7 mouse cellular contexts compared by ENCODE assay signal in genomic region chr11:88693002-88693769, GRCm38 (mm10). TPM values are rescaled to one million over a fixed set of nuclear protein-coding genes. Genes with fewer than 3 reads are reported as not detected.
A peak's percentile ranks its signal among the peaks of the same experiment; 100 is the strongest.
DNase-seq lines count a peak whose midpoint lies in the region; ATAC-seq and TF ChIP-seq lines count a peak whose summit lies in the region.

No protein-coding gene starts in this region.

- peaks cover 57% of the 10 kb centered on the region for H3K4me1 ChIP-seq in stomach, embryonic 14.5 days (ENCODE audit: control insufficient read depth, insufficient read depth, low read length)
- 0 out of 2 replicates have a peak, but pooled peaks cover 9% of the 10 kb centered on the region for H3K4me1 ChIP-seq in stomach, postnatal 0 days (replicated peaks; ENCODE audit: control insufficient read depth, insufficient read depth)
- peaks cover 64% of the 10 kb centered on the region for H3K4me1 ChIP-seq in forebrain, embryonic 11.5 days (replicated peaks; ENCODE audit: control insufficient read depth, insufficient read depth, low read length)

- ATAC-seq in stomach, embryonic 14.5 days (ENCODE audit: insufficient number of reproducible peaks, insufficient read depth, low FRiP score, low read depth): no peak
- no peak for ATAC-seq in stomach, postnatal 0 days (ENCODE audit: low FRiP score, low TSS enrichment)
- ATAC-seq in forebrain, embryonic 11.5 days (replicated peaks; ENCODE audit: low FRiP score): peak; percentile 23
- no peak for ATAC-seq in megakaryocyte, adult 5-6 weeks (ENCODE audit: poor library complexity, severe bottlenecking)

- DNase-seq in stomach, postnatal 0 days (ENCODE audit: low spot score): no peak
- DNase-seq in forebrain, embryonic 11.5 days (ENCODE audit: low spot score): peak; percentile 70
- DNase-seq in kidney, postnatal 25 days: peak; percentile 27 to 63
- DNase-seq in right cerebral cortex, postnatal 25 days: no peak
- DNase-seq in lung, postnatal 14 days: no peak

- WGBS in stomach, embryonic 14.5 days: 56% methylated on average over 13 of the region's 13 CpGs
- WGBS in stomach, postnatal 0 days: 59% methylated on average over 13 of the region's 13 CpGs
- 23% methylated on average over 13 of the region's 13 CpGs for WGBS in forebrain, embryonic 11.5 days

- peak overlapping the region; percentile 44; the same call in 1 of the 2 replicates for H3K27ac ChIP-seq in stomach, embryonic 14.5 days (ENCODE audit: low read length)
- H3K27ac ChIP-seq in stomach, postnatal 0 days (replicated peaks): no peak overlapping the region
- peak overlapping the region; percentile 62 for H3K27ac ChIP-seq in forebrain, embryonic 11.5 days (ENCODE audit: low read depth, low read length)

- no peaks in the 10 kb centered on the region; the same call in 1 of the 2 replicates for H3K36me3 ChIP-seq in stomach, embryonic 14.5 days (ENCODE audit: control insufficient read depth, insufficient read depth, low read length)
- no peaks in the 10 kb centered on the region; the same call in 1 of the 2 replicates for H3K36me3 ChIP-seq in stomach, postnatal 0 days (ENCODE audit: control insufficient read depth, insufficient read depth, low read length)
- H3K36me3 ChIP-seq in forebrain, embryonic 11.5 days (ENCODE audit: control insufficient read depth, insufficient read depth, low read length): no peaks in the 10 kb centered on the region; the same call in 1 of the 2 replicates

- H3K9me3 ChIP-seq in stomach, embryonic 14.5 days (ENCODE audit: control insufficient read depth, low read depth, low read length): no peaks in the 10 kb centered on the region
- no peaks in the 10 kb centered on the region for H3K9me3 ChIP-seq in stomach, postnatal 0 days (ENCODE audit: control insufficient read depth, low read length)
- no peaks in the 10 kb centered on the region for H3K9me3 ChIP-seq in forebrain, embryonic 11.5 days (ENCODE audit: control insufficient read depth, low read length)

- H3K9ac ChIP-seq in stomach, embryonic 14.5 days (replicated peaks; ENCODE audit: low read depth, low read length): 0 out of 2 replicates have a peak overlapping the region, but pooled peaks have one; percentile 2
- H3K9ac ChIP-seq in stomach, postnatal 0 days (ENCODE audit: low read length): no peak overlapping the region
- H3K9ac ChIP-seq in forebrain, embryonic 11.5 days (ENCODE audit: low read length): no peak overlapping the region

- no peak for TF ChIP-seq CTCF in stomach, postnatal 0 days (IDR thresholded peaks at IDR 0.05; ENCODE audit: low read depth)

- H3K4me2 ChIP-seq in stomach, embryonic 14.5 days (replicated peaks; ENCODE audit: low read depth, low read length): no peak overlapping the region
- H3K4me2 ChIP-seq in stomach, postnatal 0 days (replicated peaks; ENCODE audit: low read depth): no peak overlapping the region
- no peak overlapping the region for H3K4me2 ChIP-seq in forebrain, embryonic 11.5 days (ENCODE audit: low read depth, low read length, severe bottlenecking)

- H3K27me3 ChIP-seq in stomach, embryonic 14.5 days (ENCODE audit: control insufficient read depth, insufficient read depth, low read length): no peaks in the 10 kb centered on the region
- H3K27me3 ChIP-seq in stomach, postnatal 0 days (ENCODE audit: control insufficient read depth, insufficient read depth, low read length): no peaks in the 10 kb centered on the region
- H3K27me3 ChIP-seq in forebrain, embryonic 11.5 days (ENCODE audit: control insufficient read depth, insufficient read depth, low read length): no peaks in the 10 kb centered on the region

- no peak overlapping the region for H3K4me3 ChIP-seq in stomach, embryonic 14.5 days (ENCODE audit: low read depth, low read length)
- no peak overlapping the region for H3K4me3 ChIP-seq in stomach, postnatal 0 days (ENCODE audit: low read depth, low read length)
- H3K4me3 ChIP-seq in forebrain, embryonic 11.5 days (ENCODE audit: low read depth, low read length): no peak overlapping the region

- TF ChIP-seq EP300 in stomach, postnatal 0 days (optimal IDR thresholded peaks at IDR 0.05): no peak

RNA-seq across cellular contexts. Expression of gene Msi2, which starts 25.1 kb away (rescaled TPM):
- 17.5 and 17.9 TPM in 2 replicates for polyA plus RNA-seq in stomach, embryonic 14.5 days (2014; fragmentation: Nextera tagmentation; extraction: Ambion mirVana)
- 6.7 and 7.3 TPM in 2 replicates for polyA plus RNA-seq in stomach, postnatal 0 days (2015; fragmentation: Nextera tagmentation; extraction: Ambion mirVana)
- 23.9 and 26.2 TPM in 2 replicates for polyA plus RNA-seq in forebrain, embryonic 11.5 days (2014; fragmentation: Nextera tagmentation; extraction: Ambion mirVana)
- 5.3 and 5.7 TPM in 2 replicates for total RNA-seq in megakaryocyte, adult 5-6 weeks (2015)
- 7.8 and 14.4 TPM in 2 replicates for total RNA-seq in megakaryocyte, adult 5-6 weeks (2017)

Comparison
In these comparisons a context has a peak if more than half of its experiments do, and no peak if none do; other contexts are left out.
1. DNase-seq: peak in forebrain, embryonic 11.5 days (single experiment) and kidney, postnatal 25 days (2 of 2); none in stomach, postnatal 0 days (single experiment), right cerebral cortex, postnatal 25 days (single experiment) and lung, postnatal 14 days (single experiment).